Mouse (Mus musculus) CH12.LX (cell line): Measurements from ENCODE around the gene B4galnt3. TPM values are rescaled to one million over a fixed set of nuclear protein-coding genes. Genes with fewer than 3 reads are reported as not detected.
"Not testable (repeated sequence)": the region's sequence is repeated elsewhere in the genome, so short reads cannot be mapped to it uniquely, and the experiment has no call there.

Source experiments
- DNase-seq: peaks from one replicate; pipeline ENCODE4 v3.0.0-alpha.2; 2013; ENCODE audit errors: extremely low read depth
- H3K27ac ChIP-seq: 2 replicates; pipeline ENCODE4 v1.5.1; 2012; ENCODE audit warnings: low read depth, mild to moderate bottlenecking, control low read depth, moderate library complexity; ENCODE audit not compliant: insufficient read depth
- H3K27me3 ChIP-seq: replicated peaks from 2 replicates; pipeline ENCODE3; 2012; ENCODE audit warnings: inconsistent platforms
- H3K36me3 ChIP-seq, 2 experiments: replicated peaks in 1 of 2; 2 replicates each; pipeline versions ENCODE3 to v1.6.1; 2012; ENCODE audit warnings: inconsistent platforms in 1 of 2, low read length in 1 of 2, mild to moderate bottlenecking in 1 of 2, mixed read lengths in 1 of 2, moderate library complexity in 1 of 2; ENCODE audit not compliant: control insufficient read depth in 1 of 2, insufficient read depth in 1 of 2
- H3K4me1 ChIP-seq, 2 experiments: 2 replicates each; pipeline ENCODE4 v1.6.1; 2012; ENCODE audit warnings: inconsistent platforms in 1 of 2, moderate library complexity in 1 of 2; ENCODE audit not compliant: insufficient read depth in 2 of 2, control insufficient read depth in 1 of 2
- H3K4me2 ChIP-seq: 2 replicates; pipeline ENCODE4 v1.6.1; 2012; ENCODE audit warnings: low read depth, mild to moderate bottlenecking, control low read depth; ENCODE audit not compliant: poor library complexity, insufficient read depth, severe bottlenecking
- H3K4me3 ChIP-seq, 3 experiments: fragments of 150-350 bp in 1 of 3; sonication (generic) in 1 of 3; replicated peaks in 1 of 3; 2 replicates each; pipeline versions ENCODE3 to v1.5.1; 2011 to 2012; ENCODE audit warnings: low read depth in 2 of 3, low read length in 2 of 3, mild to moderate bottlenecking in 2 of 3, moderate library complexity in 2 of 3, control low read depth in 1 of 3, improper control_type of control experiment in 1 of 3, inconsistent platforms in 1 of 3, mixed read lengths in 1 of 3; ENCODE audit not compliant: poor library complexity in 1 of 3
- H3K79me2 ChIP-seq: replicated peaks from 2 replicates; pipeline ENCODE4 v1.6.1; 2012; ENCODE audit warnings: mild to moderate bottlenecking, moderate library complexity; ENCODE audit not compliant: control insufficient read depth, poor library complexity, insufficient read depth, severe bottlenecking; ENCODE audit errors: extremely low read depth
- H3K9ac ChIP-seq: 2 replicates; pipeline ENCODE4 v1.6.1; 2012; ENCODE audit warnings: low read depth, mild to moderate bottlenecking, control low read depth, moderate library complexity; ENCODE audit not compliant: insufficient read depth
- H3K9me3 ChIP-seq: replicated peaks from 2 replicates; pipeline ENCODE3; 2012; ENCODE audit warnings: low read length, inconsistent platforms, mixed read lengths
- CHD2 ChIP-seq: IDR thresholded peaks from 2 replicates; pipeline ENCODE4 v1.6.1; 2011; ENCODE audit warnings: low read length, improper control_type of control experiment
- CTCF ChIP-seq, 2 experiments: IDR thresholded peaks in 1 of 2; conservative IDR thresholded peaks in 1 of 2; 2 replicates each; pipeline ENCODE4 v1.5.1; 2011 to 2012; ENCODE audit warnings: low read depth in 2 of 2, low read length in 2 of 2, improper control_type of control experiment in 1 of 2, inconsistent platforms in 1 of 2, mild to moderate bottlenecking in 1 of 2, moderate library complexity in 1 of 2
- E2F4 ChIP-seq: IDR thresholded peaks from 2 replicates; pipeline ENCODE4 v1.6.1; 2011; ENCODE audit warnings: low read depth, low read length, improper control_type of control experiment; ENCODE audit not compliant: insufficient replicate concordance
- EP300 ChIP-seq: IDR thresholded peaks from 2 replicates; pipeline ENCODE4 v1.6.1; 2011; ENCODE audit warnings: low read length, improper control_type of control experiment
- HCFC1 ChIP-seq: IDR thresholded peaks from 2 replicates; pipeline ENCODE4 v1.6.1; 2012; ENCODE audit warnings: low read depth, mild to moderate bottlenecking, inconsistent platforms, low read length, improper control_type of control experiment
- IRF4 ChIP-seq: IDR thresholded peaks from 2 replicates; pipeline ENCODE4 v1.6.1; 2014; ENCODE audit warnings: low read depth, mild to moderate bottlenecking, inconsistent platforms, low read length, improper control_type of control experiment
- KAT2A ChIP-seq: IDR thresholded peaks from 2 replicates; pipeline ENCODE4 v1.6.1; 2012; ENCODE audit warnings: low read length, improper control_type of control experiment, inconsistent platforms; ENCODE audit not compliant: insufficient replicate concordance
- MAFK ChIP-seq: IDR thresholded peaks from 2 replicates; pipeline ENCODE4 v1.6.1; 2011; ENCODE audit warnings: low read length, improper control_type of control experiment; ENCODE audit not compliant: insufficient replicate concordance
- MAX ChIP-seq: IDR thresholded peaks from 2 replicates; pipeline ENCODE4 v1.6.1; 2011; ENCODE audit warnings: low read length, improper control_type of control experiment
- MAZ ChIP-seq: IDR thresholded peaks from 2 replicates; pipeline ENCODE4 v1.6.1; 2012; ENCODE audit warnings: low read depth, mild to moderate bottlenecking, inconsistent platforms, low read length, improper control_type of control experiment, moderate library complexity
- MXI1 ChIP-seq: IDR thresholded peaks from 2 replicates; pipeline ENCODE4 v1.6.1; 2011; ENCODE audit warnings: mild to moderate bottlenecking, low read depth, low read length, improper control_type of control experiment
- NELFE ChIP-seq: IDR thresholded peaks from 2 replicates; pipeline ENCODE4 v1.6.1; 2011; ENCODE audit warnings: low read depth, low read length, improper control_type of control experiment
- NRF1 ChIP-seq: IDR thresholded peaks from 2 replicates; pipeline ENCODE4 v1.6.1; 2014; ENCODE audit warnings: low read depth, mild to moderate bottlenecking, inconsistent platforms, low read length, improper control_type of control experiment, moderate library complexity
- PAX5 ChIP-seq: IDR thresholded peaks from 2 replicates; pipeline ENCODE4 v1.6.1; 2012; ENCODE audit warnings: low read length, inconsistent platforms, mixed read lengths
- POLR2AphosphoS2 ChIP-seq: IDR thresholded peaks from 2 replicates; pipeline ENCODE4 v1.6.1; 2011; ENCODE audit warnings: low read depth, low read length, improper control_type of control experiment
- RAD21 ChIP-seq: IDR thresholded peaks from 2 replicates; pipeline ENCODE4 v1.6.1; 2011; ENCODE audit warnings: low read depth, mild to moderate bottlenecking, low read length, improper control_type of control experiment, moderate library complexity
- RCOR1 ChIP-seq: conservative IDR thresholded peaks from 2 replicates; pipeline ENCODE4 v1.6.1; 2012; ENCODE audit warnings: low read depth, mild to moderate bottlenecking, inconsistent platforms, low read length, improper control_type of control experiment
- SIN3A ChIP-seq: IDR thresholded peaks from 2 replicates; pipeline ENCODE4 v1.6.1; 2012; ENCODE audit warnings: low read length, improper control_type of control experiment, inconsistent platforms
- SMC3 ChIP-seq: IDR thresholded peaks from 2 replicates; pipeline ENCODE4 v1.6.1; 2011; ENCODE audit warnings: low read depth, low read length, improper control_type of control experiment
- TBP ChIP-seq: conservative IDR thresholded peaks from 2 replicates; pipeline ENCODE4 v1.6.1; 2011; ENCODE audit warnings: low read depth, low read length, improper control_type of control experiment
- TCF12 ChIP-seq: IDR thresholded peaks from 2 replicates; pipeline ENCODE4 v1.6.1; 2014; ENCODE audit warnings: low read depth, mild to moderate bottlenecking, inconsistent platforms, low read length, improper control_type of control experiment
- UBTF ChIP-seq: IDR thresholded peaks from 2 replicates; pipeline ENCODE4 v1.6.1; 2012; ENCODE audit warnings: low read depth, mild to moderate bottlenecking, inconsistent platforms, low read length, improper control_type of control experiment, moderate library complexity
- USF1 ChIP-seq: IDR thresholded peaks from 2 replicates; pipeline ENCODE4 v1.6.1; 2014; ENCODE audit warnings: low read depth, mild to moderate bottlenecking, inconsistent platforms, low read length, improper control_type of control experiment
- USF2 ChIP-seq: conservative IDR thresholded peaks from 2 replicates; pipeline ENCODE4 v1.6.1; 2011; ENCODE audit warnings: low read depth, low read length, improper control_type of control experiment
- ZC3H11A ChIP-seq: IDR thresholded peaks from 2 replicates; pipeline ENCODE4 v1.6.1; 2012; ENCODE audit warnings: low read depth, mild to moderate bottlenecking, inconsistent platforms, low read length, improper control_type of control experiment
- ZKSCAN1 ChIP-seq: IDR thresholded peaks from 2 replicates; pipeline ENCODE4 v1.6.1; 2012; ENCODE audit warnings: low read depth, inconsistent platforms, low read length, improper control_type of control experiment, borderline replicate concordance
- ZMIZ1 ChIP-seq: IDR thresholded peaks from 2 replicates; pipeline ENCODE4 v1.6.1; 2012; ENCODE audit warnings: low read depth, mild to moderate bottlenecking, inconsistent platforms, low read length, improper control_type of control experiment
- dilution Hi-C: fragments of 300-500 bp; cut with MboI; formaldehyde crosslinking; loops from 2 replicates; pipeline ENCODE4 v1.14.3; 2020; ENCODE audit warnings: low sequenced_read_pairs; ENCODE audit not compliant: extremely low pct_unique_long_range_greater_than_20kb, extremely low pct_ligation_motif_present
- in situ Hi-C: fragments of 300-500 bp; cut with MboI; formaldehyde crosslinking; loops from 3 replicates; pipeline ENCODE4 v1.14.3; 2019; ENCODE audit warnings: low sequenced_read_pairs, low pct_ligation_motif_present, low pct_unique_long_range_greater_than_20kb, mixed read lengths
- polyA plus RNA-seq: library from polyadenylated mRNA; unstranded; fragments of >175 nt; gene quantifications from 2 replicates; pipeline ENCODE4 v1.2.1, GENCODE M21; 2012; ENCODE audit warnings: low read depth; ENCODE audit not compliant: insufficient read length
- total RNA-seq, 2 experiments: library from RNA; depleted of rRNA; stranded (reverse); fragments of 300-350 nt in 1 of 2; fragments of >200 nt in 1 of 2; gene quantifications; 2 replicates each; pipeline ENCODE4 v1.2.3; 2012 to 2014

B4galnt3 gene
- total and polyA plus RNA-seq, 3 experiments = 0.21 to 0.47 (median 0.44) TPM

- H3K9me3 ChIP-seq, dilution Hi-C loops, H3K79me2 ChIP-seq, H3K27me3 ChIP-seq, H3K27ac ChIP-seq, H3K36me3 ChIP-seq, H3K4me3 ChIP-seq, H3K9ac ChIP-seq, in situ Hi-C loops, H3K4me1 ChIP-seq, H3K4me2 ChIP-seq, DNase-seq: not testable (repeated sequence)
- TF ChIP-seq CTCF (conservative IDR thresholded peaks at IDR 0.05 in 1 of 2, IDR thresholded peaks at IDR 0.05 in 1 of 2; ENCODE audit: low read depth in 2 of 2, low read length in 2 of 2) = peak; percentile 21 to 43; a peak in 3 of 4 replicates
These were observed 2.2 kb upstream of the B4galnt3 start for GRCm38 (mm10) chr6:120296589-120296988.

- Histone ChIP-seq H3K27me3 (no peaks in the 10 kb centered on the region), H3K4me1 (peaks cover 0 to 1% of the 10 kb centered on the region in 2 experiments; a peak in 1 of 4 replicates)
- DNase-seq = no peak
These were observed 400 bp upstream of the B4galnt3 start for GRCm38 (mm10) chr6:120294785-120295133.

GRCm38 (mm10) chr6:120291396-120292009 is 2.9 kb downstream of the B4galnt3 start:
- TF ChIP-seq EP300 (no peak), ZC3H11A (no peak), MXI1 (no peak), USF2 (no peak), SIN3A (no peak), NELFE (no peak), ZKSCAN1 (no peak), CTCF (conservative IDR thresholded peaks at IDR 0.05 in 1 of 2, IDR thresholded peaks at IDR 0.05 in 1 of 2; ENCODE audit: low read depth in 2 of 2, low read length in 2 of 2) (no peak), RAD21 (no peak), E2F4 (no peak), TCF12 (no peak), UBTF (no peak), RCOR1 (no peak)
- Histone ChIP-seq H3K4me2 (no peak overlapping the region), H3K9me3 (peaks cover 7% of the 10 kb centered on the region), H3K36me3 (no peaks in the 10 kb centered on the region), H3K4me3 (no peak overlapping the region), H3K79me2 (no peaks in the 10 kb centered on the region), H3K4me1 (no peaks in the 10 kb centered on the region), H3K27me3 (no peaks in the 10 kb centered on the region), H3K27ac (no peak overlapping the region), H3K9ac (no peak overlapping the region)
- dilution Hi-C loops = no loop called here
- in situ Hi-C loops = no loop called here
- no peak for DNase-seq

More at GRCm38 (mm10) chr6:120294785-120295133, 400 bp upstream of the B4galnt3 start:
- Histone ChIP-seq H3K9ac (no peak overlapping the region), H3K79me2 (no peaks in the 10 kb centered on the region), H3K4me3 (no peak overlapping the region), H3K9me3 (peaks cover 7% of the 10 kb centered on the region), H3K36me3 (no peaks in the 10 kb centered on the region), H3K27ac (no peak overlapping the region), H3K4me2 (no peak overlapping the region)
- in situ Hi-C loops (no loop called here), dilution Hi-C loops (no loop called here)
- no peak for TF ChIP-seq SMC3
- no peak for TF ChIP-seq MAFK
- no peak for TF ChIP-seq IRF4
- TF ChIP-seq USF2 = no peak
- no peak for TF ChIP-seq ZKSCAN1
- TF ChIP-seq MAZ = no peak
- no peak for TF ChIP-seq USF1
- no peak for TF ChIP-seq ZMIZ1
- TF ChIP-seq TBP = no peak
- no peak for TF ChIP-seq MAX
- no peak for TF ChIP-seq PAX5
- TF ChIP-seq SIN3A = no peak
- TF ChIP-seq E2F4 = no peak
- no peak for TF ChIP-seq NRF1
- TF ChIP-seq RCOR1 = no peak
- TF ChIP-seq CHD2 = no peak
- TF ChIP-seq KAT2A = no peak
- TF ChIP-seq HCFC1 = no peak
- no peak for TF ChIP-seq POLR2AphosphoS2
- no peak for TF ChIP-seq MXI1
